Mouse (Mus musculus): ENCODE results near the gene Aifm3.

Aifm3 gene

GRCm38 (mm10) chr16:17489469-17490111, at the start of gene Aifm3:
Gene Aifm3 (plus strand): TSS chr16:17489611.
- in situ Hi-C loops (cut with MboI; ENCODE audit: low pct_unique_long_range_greater_than_20kb in 1 of 2, low sequenced_read_pairs in 2 of 2, unreplicated experiment in 1 of 2) = no loop called here

GRCm38 (mm10) chr16:17451541-17452372, 37.7 kb upstream of the Aifm3 start, which contains the start of gene Crkl:
Gene Crkl (plus strand): TSS chr16:17451987.
- in situ Hi-C loops (cut with MboI; ENCODE audit: low pct_unique_long_range_greater_than_20kb in 1 of 2, low sequenced_read_pairs in 2 of 2, unreplicated experiment in 1 of 2) = no loop called here

- in situ Hi-C loops (cut with MboI; ENCODE audit: low pct_unique_long_range_greater_than_20kb in 1 of 2, low sequenced_read_pairs in 2 of 2, unreplicated experiment in 1 of 2) = no loop called here
Observed at GRCm38 (mm10) chr16:17452373-17452715, 37.1 kb upstream of the Aifm3 start.

GRCm38 (mm10) chr16:17456901-17457300, 32.5 kb upstream of the Aifm3 start:
- in situ Hi-C loops (cut with MboI; ENCODE audit: low pct_unique_long_range_greater_than_20kb in 1 of 2, low sequenced_read_pairs in 2 of 2, unreplicated experiment in 1 of 2) = no loop called here

- in situ Hi-C loops (cut with MboI; ENCODE audit: low pct_unique_long_range_greater_than_20kb in 1 of 2, low sequenced_read_pairs in 2 of 2, unreplicated experiment in 1 of 2) = no loop called here
Observed at GRCm38 (mm10) chr16:17460254-17460653, 29.2 kb upstream of the Aifm3 start.

- in situ Hi-C loops (cut with MboI; ENCODE audit: low pct_unique_long_range_greater_than_20kb in 1 of 2, low sequenced_read_pairs in 2 of 2, unreplicated experiment in 1 of 2) = no loop called here
Observed at GRCm38 (mm10) chr16:17461596-17461995, 27.8 kb upstream of the Aifm3 start.

- in situ Hi-C loops (cut with MboI; ENCODE audit: low pct_unique_long_range_greater_than_20kb in 1 of 2, low sequenced_read_pairs in 2 of 2, unreplicated experiment in 1 of 2) = no loop called here
Observed at GRCm38 (mm10) chr16:17463184-17463583, 26.2 kb upstream of the Aifm3 start.

- in situ Hi-C loops (cut with MboI; ENCODE audit: low pct_unique_long_range_greater_than_20kb in 1 of 2, low sequenced_read_pairs in 2 of 2, unreplicated experiment in 1 of 2) = no loop called here
Observed at GRCm38 (mm10) chr16:17466875-17467663, 22.3 kb upstream of the Aifm3 start.

- in situ Hi-C loops (cut with MboI; ENCODE audit: low pct_unique_long_range_greater_than_20kb in 1 of 2, low sequenced_read_pairs in 2 of 2, unreplicated experiment in 1 of 2) = no loop called here
Observed at GRCm38 (mm10) chr16:17472498-17472897, 16.9 kb upstream of the Aifm3 start.

GRCm38 (mm10) chr16:17474091-17474490, 15.3 kb upstream of the Aifm3 start:
- in situ Hi-C loops (cut with MboI; ENCODE audit: low pct_unique_long_range_greater_than_20kb in 1 of 2, low sequenced_read_pairs in 2 of 2, unreplicated experiment in 1 of 2) = no loop called here

GRCm38 (mm10) chr16:17474761-17475160, 14.7 kb upstream of the Aifm3 start:
- in situ Hi-C loops (cut with MboI; ENCODE audit: low pct_unique_long_range_greater_than_20kb in 1 of 2, low sequenced_read_pairs in 2 of 2, unreplicated experiment in 1 of 2) = no loop called here

GRCm38 (mm10) chr16:17475326-17475725, 14.1 kb upstream of the Aifm3 start:
- in situ Hi-C loops (cut with MboI; ENCODE audit: low pct_unique_long_range_greater_than_20kb in 1 of 2, low sequenced_read_pairs in 2 of 2, unreplicated experiment in 1 of 2) = no loop called here

GRCm38 (mm10) chr16:17478331-17478943, 11.0 kb upstream of the Aifm3 start:
- in situ Hi-C loops (cut with MboI; ENCODE audit: low pct_unique_long_range_greater_than_20kb in 1 of 2, low sequenced_read_pairs in 2 of 2, unreplicated experiment in 1 of 2) = no loop called here

- in situ Hi-C loops (cut with MboI; ENCODE audit: low pct_unique_long_range_greater_than_20kb in 1 of 2, low sequenced_read_pairs in 2 of 2, unreplicated experiment in 1 of 2) = no loop called here
Observed at GRCm38 (mm10) chr16:17481465-17481864, 7.9 kb upstream of the Aifm3 start.

GRCm38 (mm10) chr16:17486505-17486904, 2.9 kb upstream of the Aifm3 start:
- in situ Hi-C loops (cut with MboI; ENCODE audit: low pct_unique_long_range_greater_than_20kb in 1 of 2, low sequenced_read_pairs in 2 of 2, unreplicated experiment in 1 of 2) = no loop called here

- in situ Hi-C loops (cut with MboI; ENCODE audit: low pct_unique_long_range_greater_than_20kb in 1 of 2, low sequenced_read_pairs in 2 of 2, unreplicated experiment in 1 of 2) = no loop called here
Observed at GRCm38 (mm10) chr16:17488478-17489468, 638 bp upstream of the Aifm3 start.

GRCm38 (mm10) chr16:17491154-17491553, 1.7 kb downstream of the Aifm3 start:
- in situ Hi-C loops (cut with MboI; ENCODE audit: low pct_unique_long_range_greater_than_20kb in 1 of 2, low sequenced_read_pairs in 2 of 2, unreplicated experiment in 1 of 2) = no loop called here

Measured in mouse embryonic stem cell (cell line).